In genomic region chr5:122062479-122062878, GRCm38 (mm10) we compare ENCODE assay signal across 15 mouse cellular contexts. TPM values are rescaled to one million over a fixed set of nuclear protein-coding genes. Genes with fewer than 3 reads are reported as not detected.
DNase-seq lines count a peak whose midpoint lies in the region; ATAC-seq and TF ChIP-seq lines count a peak whose summit lies in the region.
"Had no signal": no experiment of that assay in that cellular context is flagged by ENCODE, and none has a peak within 500 bp of the region (broad histone marks: within the 10 kb centered on the region; RNA-seq: fewer than 3 reads in every experiment).

No protein-coding gene starts in this region.

- no peak for ATAC-seq in heart, embryonic 13.5 days (ENCODE audit: extremely low read depth, insufficient number of reproducible peaks, low FRiP score, low TSS enrichment)
- 0 out of 2 replicates have a peak, but pooled peaks have one; percentile 23 for ATAC-seq in kidney, postnatal 0 days (replicated peaks; ENCODE audit: low FRiP score, low read depth)
- no peak for ATAC-seq in stomach, embryonic 14.5 days (ENCODE audit: insufficient number of reproducible peaks, insufficient read depth, low FRiP score, low read depth)
- ATAC-seq in stomach, postnatal 0 days (ENCODE audit: low FRiP score, low TSS enrichment): no peak
- ATAC-seq: CD4-positive, CD25-positive, alpha-beta regulatory T cell, adult 4 months; forebrain, postnatal 0 days had no signal

- H3K9me3 ChIP-seq in heart, embryonic 13.5 days: peaks cover 6% of the 10 kb centered on the region
- no peaks in the 10 kb centered on the region for H3K9me3 ChIP-seq in kidney, postnatal 0 days (replicated peaks; ENCODE audit: low read length)
- 0 out of 2 replicates have a peak, but pooled peaks cover 3% of the 10 kb centered on the region for H3K9me3 ChIP-seq in stomach, embryonic 14.5 days (ENCODE audit: control insufficient read depth, low read depth, low read length)
- no peaks in the 10 kb centered on the region for H3K9me3 ChIP-seq in stomach, postnatal 0 days (ENCODE audit: control insufficient read depth, low read length)

- WGBS in heart, embryonic 13.5 days: 11% methylated on average over 11 of the region's 12 CpGs
- 9% methylated on average over 12 of the region's 12 CpGs for WGBS in kidney, postnatal 0 days
- WGBS in stomach, embryonic 14.5 days: 18% methylated on average over 12 of the region's 12 CpGs
- 24% methylated on average over 11 of the region's 12 CpGs for WGBS in stomach, postnatal 0 days

- peak overlapping the region; percentile 13 for H3K4me3 ChIP-seq in heart, embryonic 13.5 days
- H3K4me3 ChIP-seq in kidney, postnatal 0 days (replicated peaks; ENCODE audit: low read depth, low read length): 0 out of 2 replicates have a peak overlapping the region, but pooled peaks have one; percentile 7
- no peak overlapping the region for H3K4me3 ChIP-seq in stomach, embryonic 14.5 days (ENCODE audit: low read depth, low read length)
- no peak overlapping the region for H3K4me3 ChIP-seq in stomach, postnatal 0 days (ENCODE audit: low read depth, low read length)

- TF ChIP-seq CTCF in kidney, postnatal 0 days (IDR thresholded peaks at IDR 0.05; ENCODE audit: low read depth): no peak
- no peak for TF ChIP-seq CTCF in stomach, postnatal 0 days (IDR thresholded peaks at IDR 0.05; ENCODE audit: low read depth)

- no peak for DNase-seq in heart, adult 8-10 months (ENCODE audit: low spot score)
- DNase-seq in kidney, postnatal 0 days (ENCODE audit: low spot score): peak; percentile 40
- no peak for DNase-seq in kidney, adult 8-10 months
- DNase-seq in stomach, postnatal 0 days (ENCODE audit: low spot score): no peak
- peak; percentile 52 for DNase-seq in testis, postnatal 14 days (ENCODE audit: low spot score)
- DNase-seq in urinary bladder, postnatal 14 days (ENCODE audit: low spot score): no peak
- DNase-seq: adrenal gland, postnatal 25 days; cerebellum, adult 11 months; forebrain, postnatal 0 days; gastrocnemius, postnatal 25 days; spleen, adult 18-20 months; thymus, postnatal 36 days had no signal

- no peak for TF ChIP-seq EP300 in stomach, postnatal 0 days (optimal IDR thresholded peaks at IDR 0.05)

- H3K36me3 ChIP-seq in heart, embryonic 13.5 days: no peaks in the 10 kb centered on the region
- H3K36me3 ChIP-seq in kidney, postnatal 0 days (ENCODE audit: insufficient read depth, low read length): no peaks in the 10 kb centered on the region
- H3K36me3 ChIP-seq in stomach, embryonic 14.5 days (ENCODE audit: control insufficient read depth, insufficient read depth, low read length): no peaks in the 10 kb centered on the region
- H3K36me3 ChIP-seq in stomach, postnatal 0 days (ENCODE audit: control insufficient read depth, insufficient read depth, low read length): no peaks in the 10 kb centered on the region

- no peaks in the 10 kb centered on the region for H3K27me3 ChIP-seq in heart, embryonic 13.5 days (replicated peaks)
- H3K27me3 ChIP-seq in kidney, postnatal 0 days (ENCODE audit: insufficient read depth, low read length): no peaks in the 10 kb centered on the region
- H3K27me3 ChIP-seq in stomach, embryonic 14.5 days (ENCODE audit: control insufficient read depth, insufficient read depth, low read length): no peaks in the 10 kb centered on the region
- H3K27me3 ChIP-seq in stomach, postnatal 0 days (ENCODE audit: control insufficient read depth, insufficient read depth, low read length): no peaks in the 10 kb centered on the region

- peak overlapping the region; percentile 59 for H3K4me2 ChIP-seq in heart, embryonic 13.5 days
- H3K4me2 ChIP-seq in kidney, postnatal 0 days (ENCODE audit: low read length): peak overlapping the region; percentile 43
- H3K4me2 ChIP-seq in stomach, embryonic 14.5 days (replicated peaks; ENCODE audit: low read depth, low read length): 0 out of 2 replicates have a peak overlapping the region, but pooled peaks have one; percentile 2
- H3K4me2 ChIP-seq in stomach, postnatal 0 days (replicated peaks; ENCODE audit: low read depth): no peak overlapping the region

- H3K9ac ChIP-seq in heart, embryonic 13.5 days: peak overlapping the region; percentile 56
- no peak overlapping the region for H3K9ac ChIP-seq in kidney, postnatal 0 days (ENCODE audit: low read depth, low read length)
- no peak overlapping the region for H3K9ac ChIP-seq in stomach, embryonic 14.5 days (replicated peaks; ENCODE audit: low read depth, low read length)
- H3K9ac ChIP-seq in stomach, postnatal 0 days (ENCODE audit: low read length): no peak overlapping the region
- H3K9ac ChIP-seq: forebrain, postnatal 0 days had no signal

- H3K4me1 ChIP-seq in heart, embryonic 13.5 days: peaks cover 50% of the 10 kb centered on the region
- no peaks in the 10 kb centered on the region; the same call in 1 of the 2 replicates for H3K4me1 ChIP-seq in kidney, postnatal 0 days (replicated peaks; ENCODE audit: insufficient read depth, low read length)
- H3K4me1 ChIP-seq in stomach, embryonic 14.5 days (ENCODE audit: control insufficient read depth, insufficient read depth, low read length): peaks cover 6% of the 10 kb centered on the region; the same call in 1 of the 2 replicates
- no peaks in the 10 kb centered on the region for H3K4me1 ChIP-seq in stomach, postnatal 0 days (replicated peaks; ENCODE audit: control insufficient read depth, insufficient read depth)

- H3K27ac ChIP-seq in heart, embryonic 13.5 days (replicated peaks): peak overlapping the region; percentile 79
- H3K27ac ChIP-seq in kidney, postnatal 0 days: no peak overlapping the region
- no peak overlapping the region for H3K27ac ChIP-seq in stomach, embryonic 14.5 days (ENCODE audit: low read length)
- H3K27ac ChIP-seq in stomach, postnatal 0 days (replicated peaks): no peak overlapping the region

RNA-seq across cellular contexts. Expression of gene Cux2, which starts 12.6 kb away (rescaled TPM):
- polyA plus RNA-seq in heart, embryonic 13.5 days (2015; fragmentation: Nextera tagmentation; extraction: Ambion mirVana): 4.5 and 4.8 TPM in 2 replicates
- total RNA-seq in heart, adult 8-10 months (2022): 10 to 100 TPM; 16.1 to 21.3 (median 20.0) TPM
- 5.1 and 5.9 TPM in 2 replicates for polyA plus RNA-seq in kidney, postnatal 0 days (2015; fragmentation: Nextera tagmentation; extraction: Ambion mirVana)
- 9.0 and 9.6 TPM in 2 replicates for polyA plus RNA-seq in stomach, embryonic 14.5 days (2014; fragmentation: Nextera tagmentation; extraction: Ambion mirVana)
- 1.2 and 1.5 TPM in 2 replicates for polyA plus RNA-seq in stomach, postnatal 0 days (2015; fragmentation: Nextera tagmentation; extraction: Ambion mirVana)

RNA-seq across cellular contexts. Expression of gene Myl2, which starts 38.3 kb away (rescaled TPM):
- polyA plus RNA-seq in heart, embryonic 13.5 days (2015; fragmentation: Nextera tagmentation; extraction: Ambion mirVana): 7,724 and 9,145 TPM in 2 replicates
- over 10,000 TPM; 21,987 to 25,864 (median 23,706) TPM for total RNA-seq in heart, adult 8-10 months (2022)
- polyA plus RNA-seq in kidney, postnatal 0 days (2015; fragmentation: Nextera tagmentation; extraction: Ambion mirVana): 0.80 and 1.4 TPM in 2 replicates
- polyA plus RNA-seq in stomach, embryonic 14.5 days (2014; fragmentation: Nextera tagmentation; extraction: Ambion mirVana): 1.7 and 2.3 TPM in 2 replicates
- 0.21 and 0.30 TPM in 2 replicates for polyA plus RNA-seq in stomach, postnatal 0 days (2015; fragmentation: Nextera tagmentation; extraction: Ambion mirVana)
- total RNA-seq: adrenal gland, postnatal 25 days had no signal
- polyA plus RNA-seq: CD4-positive, CD25-positive, alpha-beta regulatory T cell, adult 4 months had no signal

Comparison
In these comparisons a context has a peak if more than half of its experiments do, and no peak if none do; other contexts are left out.
1. DNase-seq: peak in kidney, postnatal 0 days (single experiment) and testis, postnatal 14 days (single experiment); none in heart, adult 8-10 months (single experiment), kidney, adult 8-10 months (0 of 2), stomach, postnatal 0 days (single experiment) and urinary bladder, postnatal 14 days (single experiment).
2. H3K4me3 ChIP-seq: peak in heart, embryonic 13.5 days (single experiment) and kidney, postnatal 0 days (single experiment); none in stomach, embryonic 14.5 days (single experiment) and stomach, postnatal 0 days (single experiment).
3. RNA of gene Myl2, which starts 38.3 kb away (polyA plus RNA-seq): 7,724 to 9,145 TPM in heart, embryonic 13.5 days; 1.7 to 2.3 TPM in stomach, embryonic 14.5 days, 0.80 to 1.4 TPM in kidney, postnatal 0 days and 0.21 to 0.30 TPM in stomach, postnatal 0 days; every median in the first group is over 1,000 times any median in the second.